Mouse (Mus musculus): ENCODE measurements at regions not wholly inside any gene's neighbourhood (a gene's known extent, or its start where the extent isn't known, plus 50 kb on each side); places are given as distances from the start of the nearest gene placed in this dataset.

DNA sequence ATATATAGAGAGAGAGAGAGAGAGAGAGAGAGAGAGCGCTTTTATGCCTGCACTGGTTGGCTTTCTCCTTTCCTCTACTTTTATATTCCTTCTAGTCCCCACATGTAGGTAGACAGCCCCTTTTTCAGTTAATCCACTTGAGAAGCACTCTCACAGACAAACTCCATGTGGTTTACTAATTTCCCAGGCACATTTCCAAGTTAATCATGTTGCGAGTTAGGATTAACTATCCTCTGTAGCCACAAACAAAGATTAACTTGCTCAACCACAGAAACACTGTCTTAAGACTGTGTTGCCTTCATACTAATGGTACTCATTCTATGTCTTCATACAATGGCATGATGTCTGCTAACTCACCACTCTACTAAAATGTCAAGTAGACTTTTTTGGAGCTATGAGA lies 548.0 kb downstream of the Pdcd6ip start:
- Histone ChIP-seq H3K4me3 (no peak overlapping the region), H3K79me2 (ENCODE audit: control insufficient read depth, insufficient read depth) (no peaks in the 10 kb centered on the region)
- TF ChIP-seq POLR2AphosphoS2 (IDR thresholded peaks at IDR 0.05; ENCODE audit: insufficient read length, low read depth), result no peak

GRCm38 (mm10) chr9:113158080-113158479 lies 550.0 kb downstream of the Pdcd6ip start:
- Histone ChIP-seq H3K27me3 (ENCODE audit: control insufficient read depth, insufficient read depth, insufficient read length) (no peaks in the 10 kb centered on the region), H3K4me3 (no peak overlapping the region), H3K36me3 (ENCODE audit: control insufficient read depth, insufficient read depth) (no peaks in the 10 kb centered on the region), H3K79me2 (ENCODE audit: control insufficient read depth, insufficient read depth) (no peaks in the 10 kb centered on the region), H3ac (ENCODE audit: control insufficient read depth, insufficient read length) (no peak overlapping the region), H3K4me2 (ENCODE audit: low read depth) (no peak overlapping the region)
- TF ChIP-seq POLR2AphosphoS2 (IDR thresholded peaks at IDR 0.05; ENCODE audit: insufficient read length, low read depth) (no peak), REST (IDR thresholded peaks at IDR 0.05; ENCODE audit: insufficient read depth, insufficient read length) (no peak), POLR2A (IDR thresholded peaks at IDR 0.05; ENCODE audit: insufficient read length, low read depth) (no peak), MYOD1 (IDR thresholded peaks at IDR 0.05; ENCODE audit: control insufficient read depth in 1 of 3, insufficient read length in 2 of 3, low read depth in 2 of 3) (no peak), CEBPB (IDR thresholded peaks at IDR 0.05; ENCODE audit: insufficient read depth, poor library complexity, severe bottlenecking) (no peak), E2F4 (IDR thresholded peaks at IDR 0.05; ENCODE audit: insufficient read depth) (no peak), TCF12 (IDR thresholded peaks at IDR 0.05; ENCODE audit: insufficient read depth, poor library complexity, severe bottlenecking) (no peak), MAX (IDR thresholded peaks at IDR 0.05; ENCODE audit: low read depth) (no peak), TCF3 (IDR thresholded peaks at IDR 0.05; ENCODE audit: insufficient read length, low read depth) (no peak), SRF (IDR thresholded peaks at IDR 0.05; ENCODE audit: control insufficient read depth, insufficient read length, low read depth) (no peak), MYOG (IDR thresholded peaks at IDR 0.05; ENCODE audit: control insufficient read depth in 1 of 3, insufficient read depth in 1 of 3, insufficient read length in 2 of 3, low read depth in 2 of 3) (no peak), USF1 (IDR thresholded peaks at IDR 0.05; ENCODE audit: low read depth) (no peak)

More for the DNA sequence above, 548.0 kb downstream of the Pdcd6ip start:
- Histone ChIP-seq H3K4me2 (ENCODE audit: low read depth) (no peak overlapping the region), H3K36me3 (ENCODE audit: control insufficient read depth, insufficient read depth) (no peaks in the 10 kb centered on the region), H3ac (ENCODE audit: control insufficient read depth, insufficient read length) (no peak overlapping the region), H3K27me3 (ENCODE audit: control insufficient read depth, insufficient read depth, insufficient read length) (no peaks in the 10 kb centered on the region)

DNA sequence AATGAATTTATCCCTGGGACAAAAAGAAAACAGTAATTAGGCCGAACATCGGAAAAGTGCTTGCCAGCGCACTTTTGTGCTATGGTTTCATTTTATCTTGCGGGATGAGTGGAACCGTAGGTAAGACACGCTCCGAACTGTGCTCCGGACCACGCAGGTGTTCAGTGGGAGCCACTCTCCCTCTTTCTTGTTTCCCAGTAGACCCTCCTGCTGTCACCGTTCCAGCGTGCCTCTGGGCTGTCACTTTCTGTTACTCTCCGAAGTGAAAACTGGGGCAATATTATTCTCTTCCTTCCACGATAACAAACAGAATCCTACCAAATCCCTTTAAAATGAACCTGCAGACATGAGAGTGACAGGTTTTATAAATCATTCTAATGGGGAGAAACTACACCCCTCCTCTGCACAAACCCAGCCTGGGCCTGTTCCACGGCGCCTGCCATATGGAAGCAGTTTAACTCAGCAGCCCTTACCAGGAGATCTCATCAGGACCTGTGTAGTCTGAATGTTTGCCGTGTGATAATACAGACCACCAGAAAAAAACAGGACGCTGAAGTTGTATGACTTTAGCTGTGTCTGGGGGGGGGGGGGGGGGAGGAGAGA lies 550.5 kb downstream of the Pdcd6ip start:
- H3K36me3 ChIP-seq (ENCODE audit: control insufficient read depth, insufficient read depth), result no peaks in the 10 kb centered on the region
- no peaks in the 10 kb centered on the region for H3K79me2 ChIP-seq (ENCODE audit: control insufficient read depth, insufficient read depth)
- H3K4me3 ChIP-seq, result no peak overlapping the region
- H3K27me3 ChIP-seq (ENCODE audit: control insufficient read depth, insufficient read depth, insufficient read length), result no peaks in the 10 kb centered on the region
- no peak for TF ChIP-seq USF1 (IDR thresholded peaks at IDR 0.05; ENCODE audit: low read depth)
- no peak for TF ChIP-seq E2F4 (IDR thresholded peaks at IDR 0.05; ENCODE audit: insufficient read depth)
- TF ChIP-seq TCF3 (IDR thresholded peaks at IDR 0.05; ENCODE audit: insufficient read length, low read depth), result no peak
- no peak for TF ChIP-seq MYOG (IDR thresholded peaks at IDR 0.05; ENCODE audit: control insufficient read depth in 1 of 3, insufficient read depth in 1 of 3, insufficient read length in 2 of 3, low read depth in 2 of 3)
- no peak for TF ChIP-seq POLR2AphosphoS2 (IDR thresholded peaks at IDR 0.05; ENCODE audit: insufficient read length, low read depth)
- TF ChIP-seq TCF12 (IDR thresholded peaks at IDR 0.05; ENCODE audit: insufficient read depth, poor library complexity, severe bottlenecking), result no peak
- TF ChIP-seq MAX (IDR thresholded peaks at IDR 0.05; ENCODE audit: low read depth), result no peak
- no peak for TF ChIP-seq MYOD1 (IDR thresholded peaks at IDR 0.05; ENCODE audit: control insufficient read depth in 1 of 3, insufficient read length in 2 of 3, low read depth in 2 of 3)
- TF ChIP-seq SRF (IDR thresholded peaks at IDR 0.05; ENCODE audit: control insufficient read depth, insufficient read length, low read depth), result no peak
- no peak for TF ChIP-seq POLR2A (IDR thresholded peaks at IDR 0.05; ENCODE audit: insufficient read length, low read depth)
- no peak for TF ChIP-seq REST (IDR thresholded peaks at IDR 0.05; ENCODE audit: insufficient read depth, insufficient read length)
- no peak for TF ChIP-seq CEBPB (IDR thresholded peaks at IDR 0.05; ENCODE audit: insufficient read depth, poor library complexity, severe bottlenecking)
- no peak overlapping the region for H3K4me2 ChIP-seq (ENCODE audit: low read depth)
- no peak overlapping the region for H3ac ChIP-seq (ENCODE audit: control insufficient read depth, insufficient read length)

DNA sequence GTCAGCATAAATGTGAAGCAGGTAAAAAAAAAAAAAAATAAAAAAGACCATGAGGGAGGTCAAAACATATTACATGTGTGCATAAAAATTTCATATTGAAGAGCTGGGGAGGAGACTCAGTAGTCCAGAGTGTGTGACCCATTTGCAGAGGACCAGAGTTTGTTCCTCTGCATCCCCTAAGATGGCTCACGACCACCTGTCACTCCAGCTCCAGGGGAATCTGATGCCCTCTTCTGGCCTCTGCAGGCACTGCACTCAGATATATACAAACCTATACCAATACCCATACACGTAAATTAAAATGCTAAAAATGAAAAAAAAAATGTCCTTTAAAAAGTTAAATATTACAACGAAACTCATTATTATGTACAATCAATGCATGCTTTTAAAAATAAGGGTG lies 551.4 kb downstream of the Pdcd6ip start:
- Histone ChIP-seq H3K4me3 (no peak overlapping the region), H3K4me2 (ENCODE audit: low read depth) (no peak overlapping the region)
- TF ChIP-seq CEBPB (IDR thresholded peaks at IDR 0.05; ENCODE audit: insufficient read depth, poor library complexity, severe bottlenecking) (no peak), TCF12 (IDR thresholded peaks at IDR 0.05; ENCODE audit: insufficient read depth, poor library complexity, severe bottlenecking) (no peak), MAX (IDR thresholded peaks at IDR 0.05; ENCODE audit: low read depth) (no peak), SRF (IDR thresholded peaks at IDR 0.05; ENCODE audit: control insufficient read depth, insufficient read length, low read depth) (no peak), POLR2AphosphoS2 (IDR thresholded peaks at IDR 0.05; ENCODE audit: insufficient read length, low read depth) (no peak), USF1 (IDR thresholded peaks at IDR 0.05; ENCODE audit: low read depth) (no peak), REST (IDR thresholded peaks at IDR 0.05; ENCODE audit: insufficient read depth, insufficient read length) (no peak), MYOD1 (IDR thresholded peaks at IDR 0.05; ENCODE audit: control insufficient read depth in 1 of 3, insufficient read length in 2 of 3, low read depth in 2 of 3) (no peak), MYOG (IDR thresholded peaks at IDR 0.05; ENCODE audit: control insufficient read depth in 1 of 3, insufficient read depth in 1 of 3, insufficient read length in 2 of 3, low read depth in 2 of 3) (no peak), E2F4 (IDR thresholded peaks at IDR 0.05; ENCODE audit: insufficient read depth) (no peak)

DNA sequence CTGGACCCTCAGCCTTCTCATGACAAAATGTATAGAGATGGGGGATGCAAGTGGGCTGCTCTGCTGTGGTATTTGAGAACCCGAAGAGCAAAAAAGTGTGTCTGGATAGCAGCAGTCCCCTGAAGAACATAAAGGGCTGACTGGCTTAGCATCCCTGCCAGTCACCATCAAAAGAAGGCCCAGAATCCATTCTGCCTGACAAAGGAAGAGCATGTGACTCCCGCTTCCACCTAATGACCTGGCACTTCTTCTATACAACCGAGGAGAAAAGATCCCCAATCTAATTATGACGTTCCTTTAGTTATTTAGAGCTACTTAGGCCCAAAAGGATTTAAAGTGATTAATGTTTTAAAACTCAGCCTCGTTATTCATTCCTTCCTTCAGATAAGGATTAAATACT lies 559.0 kb downstream of the Pdcd6ip start:
- no peak overlapping the region for H3K4me3 ChIP-seq

More for the DNA sequence above, 551.4 kb downstream of the Pdcd6ip start:
- no peaks in the 10 kb centered on the region for H3K36me3 ChIP-seq (ENCODE audit: control insufficient read depth, insufficient read depth)
- no peaks in the 10 kb centered on the region for H3K79me2 ChIP-seq (ENCODE audit: control insufficient read depth, insufficient read depth)
- no peak overlapping the region for H3ac ChIP-seq (ENCODE audit: control insufficient read depth, insufficient read length)
- no peaks in the 10 kb centered on the region for H3K27me3 ChIP-seq (ENCODE audit: control insufficient read depth, insufficient read depth, insufficient read length)

More for the DNA sequence above, 559.0 kb downstream of the Pdcd6ip start:
- H3K27me3 ChIP-seq (ENCODE audit: control insufficient read depth, insufficient read depth, insufficient read length), result no peaks in the 10 kb centered on the region
- no peak for TF ChIP-seq MYOD1 (IDR thresholded peaks at IDR 0.05; ENCODE audit: control insufficient read depth in 1 of 3, insufficient read length in 2 of 3, low read depth in 2 of 3)
- TF ChIP-seq POLR2AphosphoS2 (IDR thresholded peaks at IDR 0.05; ENCODE audit: insufficient read length, low read depth), result no peak
- TF ChIP-seq TCF3 (IDR thresholded peaks at IDR 0.05; ENCODE audit: insufficient read length, low read depth), result no peak
- TF ChIP-seq USF1 (IDR thresholded peaks at IDR 0.05; ENCODE audit: low read depth), result no peak
- no peak for TF ChIP-seq POLR2A (IDR thresholded peaks at IDR 0.05; ENCODE audit: insufficient read length, low read depth)
- no peak for TF ChIP-seq MAX (IDR thresholded peaks at IDR 0.05; ENCODE audit: low read depth)
- TF ChIP-seq MYOG (IDR thresholded peaks at IDR 0.05; ENCODE audit: control insufficient read depth in 1 of 3, insufficient read depth in 1 of 3, insufficient read length in 2 of 3, low read depth in 2 of 3), result no peak
- no peak for TF ChIP-seq SRF (IDR thresholded peaks at IDR 0.05; ENCODE audit: control insufficient read depth, insufficient read length, low read depth)
- TF ChIP-seq REST (IDR thresholded peaks at IDR 0.05; ENCODE audit: insufficient read depth, insufficient read length), result no peak
- TF ChIP-seq CEBPB (IDR thresholded peaks at IDR 0.05; ENCODE audit: insufficient read depth, poor library complexity, severe bottlenecking), result no peak
- TF ChIP-seq TCF12 (IDR thresholded peaks at IDR 0.05; ENCODE audit: insufficient read depth, poor library complexity, severe bottlenecking), result no peak
- no peak for TF ChIP-seq E2F4 (IDR thresholded peaks at IDR 0.05; ENCODE audit: insufficient read depth)
- H3K36me3 ChIP-seq (ENCODE audit: control insufficient read depth, insufficient read depth), result no peaks in the 10 kb centered on the region
- no peaks in the 10 kb centered on the region for H3K79me2 ChIP-seq (ENCODE audit: control insufficient read depth, insufficient read depth)
- H3ac ChIP-seq (ENCODE audit: control insufficient read depth, insufficient read length), result no peak overlapping the region
- H3K4me2 ChIP-seq (ENCODE audit: low read depth), result no peak overlapping the region

Data from myocyte (in vitro differentiated cells).